Mouse (Mus musculus) urinary bladder, postnatal 10 days (tissue): ENCODE measurements around the gene Trim66.

Source experiments
- DNase-seq: peaks from one replicate; pipeline ENCODE4 v3.0.0; 2022; ENCODE audit warnings: low spot score

Trim66 gene

GRCm38 (mm10) chr7:109508034-109508433 is at the start of gene Trim66:
Gene Trim66 (minus strand): TSS chr7:109508134.
- no peak for DNase-seq

- DNase-seq = no peak
These were observed 38.8 kb upstream of the Trim66 start for GRCm38 (mm10) chr7:109546726-109547125.

- DNase-seq = no peak
These were observed 38.3 kb upstream of the Trim66 start for GRCm38 (mm10) chr7:109546186-109546585.

- no peak for DNase-seq
These were observed 37.5 kb upstream of the Trim66 start for GRCm38 (mm10) chr7:109545255-109545993.

GRCm38 (mm10) chr7:109544792-109545191 is 36.9 kb upstream of the Trim66 start:
- no peak for DNase-seq

- DNase-seq = no peak
These were observed 34.4 kb upstream of the Trim66 start for GRCm38 (mm10) chr7:109542364-109542628.

- DNase-seq = no peak
These were observed 33.9 kb upstream of the Trim66 start for GRCm38 (mm10) chr7:109541609-109542363.

GRCm38 (mm10) chr7:109540902-109541301 is 33.0 kb upstream of the Trim66 start:
- DNase-seq = no peak

GRCm38 (mm10) chr7:109536451-109536946 is 28.6 kb upstream of the Trim66 start:
- DNase-seq = no peak

- no peak for DNase-seq
These were observed 27.0 kb upstream of the Trim66 start for GRCm38 (mm10) chr7:109534921-109535320.

- DNase-seq = no peak
These were observed 26.0 kb upstream of the Trim66 start for GRCm38 (mm10) chr7:109533888-109534287.

- no peak for DNase-seq
These were observed 25.2 kb upstream of the Trim66 start for GRCm38 (mm10) chr7:109533129-109533528.

GRCm38 (mm10) chr7:109532691-109533090 is 24.8 kb upstream of the Trim66 start:
- DNase-seq = no peak

GRCm38 (mm10) chr7:109531501-109531900 is 23.6 kb upstream of the Trim66 start:
- DNase-seq = no peak

- DNase-seq = no peak
These were observed 21.8 kb upstream of the Trim66 start for GRCm38 (mm10) chr7:109529741-109530140.

GRCm38 (mm10) chr7:109528356-109528755 is 20.4 kb upstream of the Trim66 start:
- DNase-seq = no peak

GRCm38 (mm10) chr7:109527536-109527935 is 19.6 kb upstream of the Trim66 start:
- DNase-seq = no peak

- no peak for DNase-seq
These were observed 18.1 kb upstream of the Trim66 start for GRCm38 (mm10) chr7:109525740-109526663.

GRCm38 (mm10) chr7:109524763-109525162 is 16.8 kb upstream of the Trim66 start:
- no peak for DNase-seq

- DNase-seq = no peak
These were observed 16.5 kb upstream of the Trim66 start for GRCm38 (mm10) chr7:109524442-109524744.

GRCm38 (mm10) chr7:109523741-109524441 is 16.0 kb upstream of the Trim66 start:
- no peak for DNase-seq

- no peak for DNase-seq
These were observed 15.4 kb upstream of the Trim66 start for GRCm38 (mm10) chr7:109523304-109523703.
